Mouse (Mus musculus) lung, postnatal 14 days (tissue): Measurements from ENCODE around the gene Slc22a28.
"Not testable (repeated sequence)": the region's sequence is repeated elsewhere in the genome, so short reads cannot be mapped to it uniquely, and the experiment has no call there.

Experiments used
- DNase-seq: peaks from one replicate; pipeline ENCODE4 v3.0.0; 2021

The Slc22a28 gene

DNA sequence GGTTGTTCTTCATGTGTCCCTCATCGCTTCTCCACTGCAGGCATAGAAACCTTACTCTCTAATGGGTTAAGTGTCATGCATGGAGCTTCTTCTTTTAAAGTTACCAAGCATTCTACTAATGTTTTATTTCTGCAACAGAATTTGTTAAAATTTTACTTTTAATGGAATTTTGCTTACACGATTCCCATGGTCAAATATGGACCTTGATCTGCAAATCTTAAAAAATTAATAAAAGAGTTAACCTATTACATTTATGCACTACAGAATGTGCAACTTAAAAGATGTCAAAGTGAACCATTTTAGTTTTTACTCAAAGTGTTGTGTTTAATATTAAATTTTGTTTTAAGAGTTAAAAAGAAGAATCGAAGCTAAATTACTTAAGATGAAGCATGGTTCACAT is at the start of gene Slc22a28:
Slc22a28 (minus strand) TSS at position 102 of the 400 bp plus-strand sequence.
- DNase-seq = not testable (repeated sequence)

DNA sequence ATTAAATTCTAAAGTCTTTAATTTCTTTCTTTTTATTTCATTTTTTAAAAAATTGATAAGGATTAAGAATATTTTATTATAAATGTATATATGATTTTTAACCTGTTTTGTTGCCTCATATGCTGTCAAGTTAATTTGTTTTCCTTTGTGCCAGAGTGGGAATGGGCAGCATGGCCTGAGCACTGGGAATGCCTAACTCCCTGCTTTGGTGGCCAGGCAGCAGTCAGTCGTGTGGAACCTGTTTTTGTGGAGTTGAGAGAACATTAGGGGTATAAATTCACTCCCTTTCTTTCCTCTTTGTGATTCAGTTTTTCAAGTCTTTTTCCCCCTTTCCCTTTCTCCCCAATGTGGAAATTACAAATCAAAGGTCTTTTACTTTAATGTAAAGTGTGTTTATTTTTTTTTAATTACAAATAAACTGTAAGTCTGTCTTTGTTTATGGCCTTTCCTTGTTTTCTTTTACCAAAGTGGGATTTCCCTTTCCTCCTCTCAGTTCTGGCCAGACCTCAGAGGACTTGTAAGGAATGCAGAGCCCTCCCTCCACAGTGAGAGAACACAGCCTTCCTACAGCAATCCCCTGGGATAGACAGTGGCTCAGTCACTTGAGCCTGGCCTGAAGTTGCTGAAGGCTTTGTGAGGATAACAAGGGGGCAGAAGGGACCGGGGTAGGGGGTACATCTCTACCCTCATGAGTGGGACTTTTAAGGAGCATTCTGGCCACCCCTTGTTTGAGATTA is 17.2 kb upstream of the Slc22a28 start:
- no peak for DNase-seq

DNA sequence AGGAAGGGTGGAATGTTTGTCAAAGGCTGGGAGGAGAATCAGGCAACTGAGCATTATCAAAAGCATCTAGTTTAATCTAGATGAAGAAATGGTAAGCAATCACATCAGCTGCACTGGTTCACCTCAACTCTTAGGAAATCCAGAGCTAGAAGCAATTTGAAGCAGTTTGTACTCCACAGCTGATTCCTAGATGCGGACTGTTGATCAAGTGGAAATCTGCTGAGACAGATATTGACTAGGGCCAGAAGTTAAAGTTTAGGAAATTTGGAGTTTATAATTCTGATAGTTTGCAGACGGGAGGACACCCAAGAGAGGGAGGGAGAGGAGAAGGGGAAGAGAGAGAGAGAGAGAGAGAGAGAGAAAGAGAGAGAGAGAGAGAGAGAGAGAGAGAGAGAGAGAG is 10.9 kb upstream of the Slc22a28 start:
- DNase-seq = not testable (repeated sequence)

DNA sequence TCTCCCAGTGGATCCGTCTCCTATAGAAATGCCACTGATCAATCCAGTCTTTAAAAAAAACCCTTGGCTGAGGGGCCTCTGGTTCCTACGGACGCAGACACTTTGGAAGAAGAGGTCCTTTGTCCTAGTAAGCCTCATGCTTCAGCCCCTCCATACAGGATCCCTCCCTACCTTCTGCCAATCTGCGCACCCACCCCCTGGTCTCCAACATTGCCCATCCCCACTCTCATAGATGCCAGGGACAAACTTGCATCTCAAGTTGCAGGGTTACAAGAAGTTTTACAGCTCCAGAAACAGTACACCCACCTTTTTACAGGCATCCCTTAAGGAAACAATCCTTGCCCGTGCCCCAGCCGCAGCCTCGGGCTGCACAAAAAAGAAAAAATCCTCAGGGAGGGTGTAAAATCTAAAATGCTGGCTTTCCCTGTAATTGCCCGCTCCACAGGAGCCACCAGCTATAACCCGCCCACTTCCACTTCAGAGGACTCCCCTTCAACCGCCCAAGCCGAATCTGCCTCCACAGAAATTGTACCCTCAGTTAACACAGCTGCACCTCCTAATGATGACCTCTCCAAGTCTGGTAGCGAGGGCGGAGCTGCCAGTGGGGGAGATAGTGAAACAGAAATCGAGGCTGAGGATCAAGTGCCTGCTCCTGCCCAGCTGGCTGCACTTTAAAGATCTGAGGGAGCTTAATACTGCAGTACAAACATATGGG is 2.5 kb upstream of the Slc22a28 start:
- DNase-seq = not testable (repeated sequence)

DNA sequence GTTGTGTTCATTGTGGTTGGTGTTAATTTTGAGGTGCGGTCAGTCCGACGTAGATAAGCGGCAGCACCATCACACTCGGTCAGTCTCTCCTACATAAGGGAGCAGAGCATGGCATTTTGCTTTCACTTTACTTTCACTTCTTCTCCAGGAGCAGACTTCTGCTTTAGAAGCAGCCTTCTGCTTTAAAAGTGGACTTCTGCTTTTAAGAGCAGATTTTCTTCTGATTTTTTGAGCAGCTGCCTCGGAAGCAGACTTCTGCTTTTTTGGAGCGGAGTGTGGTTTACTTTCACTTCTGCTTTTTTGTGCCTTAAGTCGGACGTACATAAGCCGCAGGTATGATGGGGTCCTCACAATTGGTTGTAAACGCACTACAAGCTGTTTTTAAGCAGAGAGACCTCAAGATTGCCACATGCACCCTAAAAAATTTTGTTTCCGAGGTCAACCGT is 111.9 kb downstream of the Slc22a28 start:
- DNase-seq = no peak

DNA sequence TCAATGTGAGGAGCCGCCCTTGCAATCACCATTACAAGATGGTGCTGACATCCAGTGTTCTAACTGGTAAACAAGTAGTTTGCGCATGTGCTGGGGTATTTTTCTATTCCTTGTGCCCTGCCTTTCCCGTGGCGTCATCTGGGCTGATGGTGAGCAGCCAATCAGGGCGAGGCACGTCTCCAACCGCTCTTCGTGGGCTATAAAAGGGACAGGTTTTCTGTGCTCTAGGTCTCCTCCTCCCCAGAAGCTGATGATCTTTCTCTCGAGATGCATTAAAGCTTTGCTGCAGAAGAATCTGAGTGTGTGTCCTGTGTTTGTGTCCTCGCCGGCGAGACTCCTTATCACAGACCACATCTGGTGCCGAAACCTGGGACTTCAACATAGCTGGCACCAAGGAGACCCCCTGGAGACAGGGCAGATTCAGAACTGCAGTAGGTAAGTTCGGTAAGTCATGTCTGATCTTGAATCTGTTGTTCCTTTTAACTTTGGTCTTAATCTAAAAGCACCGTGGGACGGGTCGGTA is 112.4 kb downstream of the Slc22a28 start:
- not testable (repeated sequence) for DNase-seq

DNA sequence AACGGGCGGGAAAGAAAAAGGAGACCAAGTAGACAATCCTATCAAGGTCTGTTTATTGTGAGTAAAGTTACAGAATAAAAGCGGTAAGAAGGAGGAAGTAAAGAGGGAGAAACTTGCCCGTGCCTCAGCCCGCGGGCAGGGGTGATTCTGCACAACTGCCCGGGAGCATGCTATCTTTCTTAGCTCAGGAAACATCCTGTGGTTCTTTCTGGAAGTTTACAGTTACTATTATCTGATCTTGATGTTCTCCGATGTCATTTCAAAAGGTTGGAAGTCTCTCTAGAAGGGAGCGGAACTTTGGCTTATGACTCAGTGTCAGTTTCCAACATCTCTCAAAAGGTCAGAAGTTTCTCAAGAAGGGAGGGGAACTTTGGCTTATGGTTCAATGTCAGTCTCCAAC is 113.2 kb downstream of the Slc22a28 start:
- not testable (repeated sequence) for DNase-seq
